Mouse (Mus musculus) brown adipose tissue, adult 24 weeks (tissue): Measurements from ENCODE around the gene Mettl5. TPM values are rescaled to one million over a fixed set of nuclear protein-coding genes. Genes with fewer than 3 reads are reported as not detected.

Source experiments
- H3K27ac ChIP-seq: fragments of 200-500 bp; replicated peaks from 2 replicates; pipeline ENCODE4 v1.5.1; 2012; ENCODE audit warnings: low read depth, mild to moderate bottlenecking, low read length
- H3K4me1 ChIP-seq: fragments of 200-500 bp; 2 replicates; pipeline ENCODE4 v1.6.1; 2012; ENCODE audit warnings: low read length, mixed read lengths; ENCODE audit not compliant: control insufficient read depth, insufficient read depth, insufficient read length
- H3K4me3 ChIP-seq: fragments of 200-500 bp; 2 replicates; pipeline ENCODE4 v1.5.1; 2012; ENCODE audit warnings: low read depth, mild to moderate bottlenecking, low read length, moderate library complexity; ENCODE audit not compliant: insufficient read depth
- polyA plus RNA-seq: library from polyadenylated mRNA; stranded (reverse); fragments of >200 nt; gene quantifications from 2 replicates; pipeline ENCODE4 v1.2.4, GENCODE M21; 2012; ENCODE audit not compliant: missing spikeins, insufficient read depth, insufficient read length

Gene Mettl5
- polyA plus RNA-seq, 1 experiment = 31.0 TPM

DNA sequence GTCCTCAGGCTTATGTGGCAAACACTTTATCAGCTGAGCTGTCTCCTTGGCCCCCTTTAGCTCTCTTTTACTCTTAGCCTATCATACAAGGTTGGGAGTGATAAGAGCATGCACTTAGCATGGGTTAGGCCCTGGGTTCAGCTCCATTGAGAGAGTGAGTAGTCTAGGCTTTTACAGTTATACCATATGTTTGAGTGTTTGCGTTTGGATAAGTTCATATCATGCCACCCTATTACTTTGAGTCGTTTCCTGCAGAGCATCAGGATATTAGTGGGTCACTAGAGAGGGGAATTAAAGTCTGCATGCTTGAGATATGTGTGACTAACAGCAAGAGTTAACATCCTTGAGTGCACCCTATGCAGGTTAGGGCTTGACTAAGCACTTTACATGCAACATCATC is 55.7 kb downstream of the Mettl5 start:
- no peak overlapping the region for H3K4me3 ChIP-seq

DNA sequence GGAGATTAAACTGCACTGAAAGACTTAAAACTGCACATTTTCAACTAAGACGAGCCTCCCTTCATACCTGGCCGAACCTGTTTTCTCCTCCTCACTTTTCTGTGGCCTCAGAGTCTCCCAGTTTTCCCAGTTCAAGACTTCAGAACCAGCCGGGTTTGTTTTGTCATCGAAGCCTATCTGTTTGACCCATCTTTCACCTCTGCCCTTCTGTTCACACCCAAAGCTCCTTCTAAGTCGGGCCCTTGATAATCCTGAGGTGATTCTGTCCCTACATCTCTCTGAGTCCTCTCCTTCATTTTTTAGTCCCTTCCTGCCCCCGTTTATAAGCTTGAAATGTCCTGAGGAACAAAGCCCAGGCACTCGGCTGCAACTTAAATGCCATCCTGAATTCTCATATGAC is 57.4 kb downstream of the Mettl5 start:
- no peak overlapping the region for H3K4me3 ChIP-seq
- H3K27ac ChIP-seq = no peak overlapping the region
- no peaks in the 10 kb centered on the region; the same call in 1 of the 2 replicates for H3K4me1 ChIP-seq

More for the DNA sequence above, 55.7 kb downstream of the Mettl5 start:
- H3K27ac ChIP-seq = no peak overlapping the region
- H3K4me1 ChIP-seq = no peaks in the 10 kb centered on the region

DNA sequence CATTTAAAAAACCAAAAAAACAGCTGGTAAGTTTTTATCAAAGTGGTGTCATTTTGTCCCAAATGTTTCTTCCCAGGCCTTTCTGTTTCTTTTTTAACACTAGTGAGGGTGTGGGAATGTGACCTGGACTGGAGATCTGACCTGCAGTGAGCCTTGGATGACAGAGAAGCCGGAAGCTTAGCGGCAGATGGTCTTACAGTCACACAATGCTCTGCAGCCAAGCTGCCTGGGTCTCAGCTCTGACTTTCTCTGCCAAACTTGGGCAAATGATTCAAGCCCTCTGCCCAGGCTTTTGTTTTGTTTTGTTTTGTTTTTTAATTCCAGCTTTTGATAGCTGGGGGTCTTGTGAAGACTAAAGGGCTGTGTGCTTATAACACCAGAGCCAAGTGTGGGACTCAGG is 59.0 kb downstream of the Mettl5 start:
- no peak overlapping the region for H3K4me3 ChIP-seq
- H3K27ac ChIP-seq = no peak overlapping the region
- H3K4me1 ChIP-seq = no peaks in the 10 kb centered on the region; the same call in 1 of the 2 replicates

DNA sequence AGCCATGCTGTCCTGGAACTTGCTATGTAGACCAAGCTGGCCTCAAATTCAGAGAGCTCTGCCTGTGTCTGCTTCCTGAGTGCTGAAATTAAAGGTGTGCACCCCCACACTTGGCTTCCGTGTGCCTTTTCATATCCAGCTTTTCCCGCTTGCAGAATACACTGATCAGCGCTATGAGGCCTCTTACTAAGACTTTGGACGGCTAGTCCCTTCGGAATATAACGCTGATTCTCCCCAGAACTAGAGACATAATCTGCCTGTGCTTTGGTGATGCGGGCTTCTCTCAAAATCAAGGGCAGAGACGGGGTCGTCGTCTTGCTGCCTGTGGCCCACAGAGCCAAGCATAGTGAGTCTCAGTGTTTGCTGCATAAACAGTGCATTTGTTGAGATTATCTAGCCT is 59.5 kb downstream of the Mettl5 start:
- Histone ChIP-seq H3K4me3 (no peak overlapping the region), H3K27ac (no peak overlapping the region), H3K4me1 (no peaks in the 10 kb centered on the region; the same call in 1 of the 2 replicates)

DNA sequence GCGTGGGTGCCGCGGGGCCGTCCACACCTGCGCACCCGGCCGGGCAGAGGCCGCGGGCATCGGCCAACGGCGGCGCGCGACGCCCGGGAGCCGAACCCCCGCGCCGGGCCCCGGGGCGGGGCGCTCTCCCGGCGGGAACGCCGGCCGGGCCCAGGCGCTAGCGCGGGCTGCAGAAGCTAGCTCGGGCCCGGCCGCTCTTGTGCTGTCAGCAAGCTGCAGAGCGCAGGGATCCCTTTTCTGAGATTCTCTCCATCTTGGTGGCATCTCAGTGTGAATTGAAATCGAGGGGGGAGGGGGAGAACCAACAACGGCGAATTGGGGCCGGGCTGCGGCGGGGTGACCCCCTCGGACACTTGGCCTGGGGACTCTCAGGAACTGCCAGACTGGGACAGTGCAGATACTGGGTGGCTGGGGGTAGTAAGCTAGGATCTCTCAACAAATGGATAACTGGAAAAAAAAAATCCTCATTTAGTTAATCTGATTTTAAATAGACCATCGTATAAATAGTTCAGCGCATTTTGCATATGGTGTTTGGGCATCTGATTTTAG is 62.2 kb downstream of the Mettl5 start:
- H3K4me1 ChIP-seq = no peaks in the 10 kb centered on the region; the same call in 1 of the 2 replicates
- H3K27ac ChIP-seq = no peak overlapping the region
- peak overlapping the region; percentile 76 for H3K4me3 ChIP-seq

DNA sequence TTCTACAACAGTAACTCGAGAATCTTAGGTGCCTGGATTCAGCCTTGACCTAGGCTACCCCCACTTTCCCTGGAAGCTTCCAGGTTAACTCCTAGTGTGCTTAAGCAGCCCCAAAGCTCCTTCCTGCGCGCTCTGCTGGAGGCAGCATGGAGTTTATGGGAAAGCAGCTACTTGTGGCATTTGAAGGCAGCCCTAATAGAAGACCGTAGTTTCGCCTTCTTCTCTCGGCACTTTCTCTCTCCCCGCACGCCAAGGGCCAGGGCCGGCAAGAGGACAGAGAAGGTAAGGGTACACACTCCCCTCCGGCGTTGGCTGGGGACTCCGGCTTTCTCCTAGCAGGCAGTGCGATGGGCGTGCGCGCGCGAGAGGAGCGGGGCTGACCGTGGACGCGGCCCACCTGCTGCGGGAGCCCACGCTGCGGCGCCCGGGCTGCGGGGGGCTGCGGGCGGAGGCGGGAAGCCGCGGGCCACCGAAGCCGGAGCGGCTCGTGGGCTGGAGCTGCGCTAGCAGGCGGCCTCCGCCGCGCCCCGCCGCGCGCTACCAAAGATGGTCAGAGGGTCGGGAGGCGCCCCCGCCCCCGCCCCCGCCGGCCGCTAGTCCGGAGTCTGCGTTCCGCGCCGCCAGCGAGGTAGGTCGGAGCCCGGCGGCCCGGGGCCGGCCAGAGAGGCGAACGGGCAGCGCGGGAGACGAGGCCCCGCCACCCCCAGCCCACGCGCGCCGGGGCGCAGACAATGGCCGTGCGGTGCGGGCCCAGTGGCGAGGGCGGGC is 62.9 kb downstream of the Mettl5 start:
- H3K4me3 ChIP-seq = peak overlapping the region; percentile 76
- no peak overlapping the region for H3K27ac ChIP-seq
- no peaks in the 10 kb centered on the region; the same call in 1 of the 2 replicates for H3K4me1 ChIP-seq

DNA sequence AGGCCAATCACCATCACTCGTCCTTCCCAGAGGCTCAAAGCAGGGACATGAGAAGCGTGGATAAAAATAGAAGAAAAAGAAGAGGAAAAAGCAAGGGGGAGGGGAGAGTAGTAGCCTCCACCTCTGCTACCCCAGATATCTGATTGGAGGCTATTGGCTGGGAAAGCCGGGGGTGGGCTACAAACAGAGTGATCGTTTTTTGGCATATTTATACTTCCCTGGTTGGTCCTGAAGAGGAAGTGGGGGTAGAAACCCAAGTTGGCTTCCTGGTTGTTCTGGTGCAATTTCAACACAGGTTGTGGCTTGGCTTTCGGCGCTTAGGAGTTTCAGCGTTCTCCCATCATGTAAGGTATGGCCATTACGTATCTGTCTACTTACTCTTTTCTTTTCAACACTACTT is 63.7 kb downstream of the Mettl5 start, which contains the start of gene Klhl23:
Gene Klhl23 (plus strand): TSS at position 234 of the 400 bp plus-strand sequence.
- no peak within 1 kb of the TSS for H3K27ac ChIP-seq

More for the DNA sequence above, 63.7 kb downstream of the Mettl5 start, which contains the start of gene Klhl23:
- no peaks in the 10 kb centered on the region; the same call in 1 of the 2 replicates for H3K4me1 ChIP-seq
- H3K4me3 ChIP-seq = peak within 1 kb of the TSS; percentile 76

Other genes with a start within 250 kb of the Mettl5 start
- gene Bbs5, start 238.4 kb downstream of the Mettl5 start, polyA plus RNA-seq = 5.2 and 7.1 TPM in 2 replicates
- 6.1 and 12.2 TPM in 2 replicates for gene Klhl41, start 215.5 kb downstream of the Mettl5 start, polyA plus RNA-seq
- 24.0 and 34.9 TPM in 2 replicates for gene Fastkd1, start 172.1 kb downstream of the Mettl5 start, polyA plus RNA-seq
- 41.1 and 66.3 TPM in 2 replicates for gene Ppig, start 163.1 kb downstream of the Mettl5 start, polyA plus RNA-seq
- gene Ccdc173, start 96.0 kb downstream of the Mettl5 start, polyA plus RNA-seq = 1.2 and 1.9 TPM in 2 replicates
- gene Phospho2, start 96.0 kb downstream of the Mettl5 start, polyA plus RNA-seq = 18.2 and 29.3 TPM in 2 replicates
- gene Klhl23, start 63.7 kb downstream of the Mettl5 start, polyA plus RNA-seq = 0.95 and 1.2 TPM in 2 replicates
- 116 and 117 TPM in 2 replicates for gene Ssb, start 24.1 kb downstream of the Mettl5 start, polyA plus RNA-seq
- 39.5 and 42.2 TPM in 2 replicates for gene Ubr3, start 11.6 kb upstream of the Mettl5 start, polyA plus RNA-seq
- not detected in 2 replicates for gene Myo3b, start 153.5 kb upstream of the Mettl5 start, polyA plus RNA-seq